Mouse (Mus musculus): ENCODE results near the gene Tchp.

Gene Tchp

GRCm38 (mm10) chr5:114707265-114708068 lies at the start of gene Tchp:
Gene Tchp, plus strand, starts transcription at chr5:114707760.
- in situ Hi-C loops (cut with MboI; ENCODE audit: unreplicated experiment in 2 of 2) = loop anchor here (5.0 to 25.0 kb wide), 5 partner anchors 117 to 527 kb away; partner anchors contain the start of genes 1500011B03Rik (in 1 of the 2), Acads (in 1 of the 2) and Pop5 (in 1 of the 2)

DNA sequence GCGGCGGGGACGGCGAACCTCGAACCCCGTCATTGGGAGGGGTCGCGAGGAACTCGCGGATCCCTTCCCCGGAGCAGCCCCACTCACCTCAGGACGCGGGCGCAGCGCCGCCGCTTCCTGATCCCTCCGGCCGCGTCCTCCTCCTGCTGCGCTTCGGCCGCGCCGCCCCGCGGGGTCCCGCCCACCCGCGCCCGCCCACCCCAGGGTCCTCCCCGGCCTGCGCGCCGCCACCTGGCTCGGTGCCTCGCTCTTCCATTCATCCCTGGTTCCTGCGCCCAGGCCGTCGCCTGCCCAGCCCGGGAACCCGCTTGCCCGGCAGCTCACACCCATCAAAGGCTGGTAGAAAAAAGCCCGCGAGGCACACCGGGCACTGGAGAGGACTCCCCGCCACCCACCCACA lies 49.3 kb upstream of the Tchp start, which contains the start of gene Trpv4:
TSS of gene Trpv4 (minus strand) at position 167 of the 400 bp plus-strand sequence.
- in situ Hi-C loops (cut with MboI; ENCODE audit: unreplicated experiment in 2 of 2) = no loop called here

- in situ Hi-C loops (cut with MboI; ENCODE audit: unreplicated experiment in 2 of 2) = no loop called here
Observed at GRCm38 (mm10) chr5:114661029-114661428, 46.5 kb upstream of the Tchp start.

DNA sequence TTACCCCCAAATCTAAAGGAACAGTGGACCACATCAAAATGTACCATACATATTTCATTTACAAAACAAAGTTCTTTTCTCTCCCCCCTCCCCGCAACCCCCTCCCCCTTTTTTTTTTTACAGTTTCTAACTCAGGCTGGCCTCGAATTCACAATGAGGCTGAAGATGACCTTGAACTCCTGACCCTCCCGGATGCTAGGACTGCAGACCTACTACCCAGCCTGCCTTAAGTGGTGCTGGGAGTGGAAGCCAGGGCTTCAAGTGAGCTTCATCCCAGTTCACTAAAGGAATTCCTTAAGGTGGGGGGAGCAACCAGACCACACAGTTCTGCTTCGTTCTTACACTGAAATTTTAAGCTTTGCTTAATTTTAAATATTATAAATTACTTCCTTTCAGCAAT lies 43.4 kb upstream of the Tchp start:
- in situ Hi-C loops (cut with MboI; ENCODE audit: unreplicated experiment in 2 of 2) = no loop called here

GRCm38 (mm10) chr5:114664750-114665149 lies 42.8 kb upstream of the Tchp start:
- in situ Hi-C loops (cut with MboI; ENCODE audit: unreplicated experiment in 2 of 2) = loop anchor here (5.0 kb wide), 1 partner anchor 32 kb away; no protein-coding TSS in a partner anchor

- in situ Hi-C loops (cut with MboI; ENCODE audit: unreplicated experiment in 2 of 2) = loop anchor here (5.0 kb wide), 1 partner anchor 34 kb away; no protein-coding TSS in a partner anchor
Observed at GRCm38 (mm10) chr5:114666659-114667058, 40.9 kb upstream of the Tchp start.

- in situ Hi-C loops (cut with MboI; ENCODE audit: unreplicated experiment in 2 of 2) = loop anchor here (5.0 kb wide), 1 partner anchor 35 kb away; no protein-coding TSS in a partner anchor
Observed at GRCm38 (mm10) chr5:114667228-114667856, 40.2 kb upstream of the Tchp start.

- in situ Hi-C loops (cut with MboI; ENCODE audit: unreplicated experiment in 2 of 2) = loop anchor here (5.0 kb wide), 1 partner anchor 37 kb away; no protein-coding TSS in a partner anchor
Observed at GRCm38 (mm10) chr5:114669014-114669413, 38.5 kb upstream of the Tchp start.

DNA sequence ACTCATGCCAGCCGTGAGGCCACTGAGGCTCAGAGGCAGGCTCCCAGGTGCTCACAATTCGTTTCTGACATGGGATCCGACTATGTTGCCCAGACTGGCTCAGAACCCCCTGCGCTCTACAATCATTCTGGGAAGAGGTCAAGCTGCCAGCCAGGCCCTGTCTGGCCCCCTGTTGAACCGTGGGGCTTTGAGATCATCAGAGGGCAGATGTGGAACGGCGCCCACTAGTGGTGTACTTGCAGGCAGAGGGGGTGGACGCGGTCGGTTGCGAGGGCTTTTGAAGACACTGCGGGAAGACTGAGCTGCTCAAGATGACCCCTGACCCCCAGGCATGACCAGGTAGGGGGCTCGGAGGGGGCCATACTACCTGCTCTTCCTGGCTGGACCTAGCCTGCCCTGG lies 34.4 kb upstream of the Tchp start:
- in situ Hi-C loops (cut with MboI; ENCODE audit: unreplicated experiment in 2 of 2) = no loop called here

- in situ Hi-C loops (cut with MboI; ENCODE audit: unreplicated experiment in 2 of 2) = no loop called here
Observed at GRCm38 (mm10) chr5:114674594-114674993, 33.0 kb upstream of the Tchp start.

- in situ Hi-C loops (cut with MboI; ENCODE audit: unreplicated experiment in 2 of 2) = no loop called here
Observed at GRCm38 (mm10) chr5:114679841-114680591, 27.5 kb upstream of the Tchp start.

DNA sequence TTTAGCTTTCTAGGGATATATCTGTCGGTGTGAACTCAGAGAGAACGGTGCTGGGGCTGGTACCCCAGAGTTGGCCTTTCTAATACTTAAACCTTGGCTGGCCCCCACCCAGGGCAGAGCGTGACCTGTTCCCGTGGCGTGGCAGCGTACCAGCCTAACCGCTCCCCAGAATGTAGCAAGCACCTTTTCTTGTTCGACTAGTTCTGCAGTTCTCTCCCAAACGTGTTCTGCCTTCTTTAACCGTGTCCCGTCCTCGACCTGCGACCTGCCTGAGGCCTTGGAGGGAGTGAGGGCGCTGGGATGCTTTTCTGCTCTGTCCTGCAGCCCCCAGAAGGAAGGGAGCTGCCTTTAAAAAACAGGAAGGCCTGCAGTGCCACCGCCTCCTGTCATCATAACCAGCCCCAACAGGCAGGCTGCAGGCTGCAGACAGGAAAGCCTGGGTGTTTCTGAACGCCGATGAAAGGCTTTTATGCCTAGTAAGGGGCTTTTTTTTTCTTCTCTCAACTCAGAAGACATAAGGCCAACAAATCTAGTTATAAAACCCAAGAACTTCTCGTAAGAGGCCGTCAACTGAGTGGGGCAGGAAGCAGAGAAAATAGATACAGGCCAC lies 26.8 kb upstream of the Tchp start:
- in situ Hi-C loops (cut with MboI; ENCODE audit: unreplicated experiment in 2 of 2) = no loop called here

DNA sequence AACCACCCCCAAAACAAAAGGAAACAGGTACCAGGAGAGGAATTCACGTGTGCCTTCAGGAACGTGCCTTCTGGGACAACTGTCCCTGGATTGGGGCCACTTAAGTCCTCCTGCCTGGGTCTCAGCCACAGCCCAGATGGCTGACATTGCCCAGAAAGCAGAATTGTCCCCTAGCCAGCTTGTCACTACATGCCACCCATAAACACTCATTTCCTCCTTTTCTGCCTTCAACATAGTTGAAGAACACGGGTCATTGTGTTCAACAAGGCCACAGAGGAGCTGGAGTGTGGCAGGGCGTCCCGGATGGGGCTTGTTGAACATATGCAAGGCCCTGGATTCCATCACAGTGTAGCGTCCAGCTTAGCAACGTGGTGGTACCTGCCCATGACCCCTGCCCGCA lies 25.8 kb upstream of the Tchp start:
- in situ Hi-C loops (cut with MboI; ENCODE audit: unreplicated experiment in 2 of 2) = no loop called here

- in situ Hi-C loops (cut with MboI; ENCODE audit: unreplicated experiment in 2 of 2) = no loop called here
Observed at GRCm38 (mm10) chr5:114685986-114686385, 21.6 kb upstream of the Tchp start.

- in situ Hi-C loops (cut with MboI; ENCODE audit: unreplicated experiment in 2 of 2) = no loop called here
Observed at GRCm38 (mm10) chr5:114686726-114687210, 20.8 kb upstream of the Tchp start.

GRCm38 (mm10) chr5:114687901-114688300 lies 19.7 kb upstream of the Tchp start:
- in situ Hi-C loops (cut with MboI; ENCODE audit: unreplicated experiment in 2 of 2) = no loop called here

- in situ Hi-C loops (cut with MboI; ENCODE audit: unreplicated experiment in 2 of 2) = no loop called here
Observed at GRCm38 (mm10) chr5:114688703-114689102, 18.9 kb upstream of the Tchp start.

- in situ Hi-C loops (cut with MboI; ENCODE audit: unreplicated experiment in 2 of 2) = no loop called here
Observed at GRCm38 (mm10) chr5:114689700-114690366, 17.7 kb upstream of the Tchp start.

DNA sequence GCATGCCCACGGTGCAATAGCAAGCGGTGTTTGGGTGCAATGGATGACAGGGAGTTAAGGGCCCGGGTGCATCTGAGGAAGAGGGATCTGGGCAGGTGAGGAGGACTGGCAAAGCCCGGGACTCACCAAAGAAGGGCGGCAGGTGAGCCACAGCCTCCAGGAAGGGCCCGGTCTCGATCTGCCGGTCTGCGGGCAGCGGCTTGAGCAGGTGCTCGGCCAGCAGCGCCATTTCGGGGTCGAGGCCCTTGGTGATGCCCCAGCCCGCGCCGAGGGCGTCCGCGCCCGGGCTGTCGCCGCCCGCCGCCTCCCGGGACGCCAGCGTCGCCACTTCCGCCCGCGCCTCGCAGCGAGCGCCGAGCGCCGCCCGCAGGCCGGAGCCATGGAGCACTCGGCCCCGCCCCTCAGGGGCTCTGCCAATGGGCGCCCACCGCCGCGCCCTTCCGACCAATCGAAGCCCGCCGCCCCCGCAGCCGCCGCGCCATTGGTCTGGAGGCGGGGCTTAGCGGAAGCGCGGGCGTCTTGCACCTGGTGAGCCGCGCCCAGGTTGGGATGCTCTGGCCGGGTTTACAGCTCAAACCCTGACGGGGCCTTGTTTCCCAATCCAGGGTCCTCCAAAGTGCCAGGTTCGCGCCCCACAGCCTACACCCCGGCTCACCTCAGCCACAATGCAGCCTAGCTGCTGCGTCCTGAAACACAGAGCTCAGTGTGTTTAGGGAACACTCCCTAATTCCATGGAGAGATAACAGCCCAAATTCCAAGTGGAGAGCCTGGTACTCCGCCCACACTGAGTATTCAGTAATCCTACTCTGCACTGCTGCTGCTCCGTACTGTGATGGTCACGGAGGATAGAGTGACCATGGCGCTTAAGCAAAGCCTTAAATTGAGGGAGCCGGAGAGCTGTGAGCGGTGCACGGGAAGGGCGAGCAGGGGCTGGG lies 16.7 kb upstream of the Tchp start, which contains the start of gene Gltp:
TSS of gene Gltp (minus strand) at position 352 of the 935 bp plus-strand sequence.
- in situ Hi-C loops (cut with MboI; ENCODE audit: unreplicated experiment in 2 of 2) = no loop called here

Data from v-Abl transformed pro-B cells (cell line).